Mouse (Mus musculus): ENCODE results near the gene Ldb3. TPM values are rescaled to one million over a fixed set of nuclear protein-coding genes. Genes with fewer than 3 reads are reported as not detected.

Gene Ldb3
- polyA plus RNA-seq, 1 experiment from 2014 or later: 1.3 TPM

DNA sequence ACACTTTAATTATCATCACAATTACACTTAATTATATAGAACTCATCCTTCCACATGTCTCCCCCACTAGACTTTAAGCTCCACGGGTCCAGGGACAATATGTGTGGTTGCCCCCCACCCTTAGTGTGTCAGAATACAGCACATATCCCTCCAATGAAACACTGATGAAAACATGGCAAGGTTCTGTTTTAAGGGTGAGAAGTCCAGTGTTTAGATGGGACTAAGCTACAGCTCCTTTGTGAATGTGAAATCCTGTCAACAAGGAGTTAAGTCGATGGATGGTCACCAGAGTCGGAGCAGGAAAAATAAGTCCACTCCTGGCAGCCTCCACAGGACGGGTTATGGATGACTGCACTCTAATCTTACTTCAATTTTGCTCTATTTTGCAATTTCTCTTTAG, 88.2 kb downstream of the Ldb3 start:
- Histone ChIP-seq H3K9ac (replicated peaks; ENCODE audit: low read depth, low read length) (no peak overlapping the region), H3K36me3 (ENCODE audit: control insufficient read depth, insufficient read depth, low read length) (no peaks in the 10 kb centered on the region), H3K27me3 (ENCODE audit: control insufficient read depth, insufficient read depth, low read length) (no peaks in the 10 kb centered on the region), H3K9me3 (ENCODE audit: control insufficient read depth, low read depth, low read length) (no peaks in the 10 kb centered on the region), H3K4me2 (replicated peaks; ENCODE audit: low read depth, low read length) (peak overlapping the region; percentile 58), H3K4me1 (ENCODE audit: control insufficient read depth, insufficient read depth, low read length) (peaks cover 36% of the 10 kb centered on the region), H3K4me3 (ENCODE audit: low read depth, low read length) (peak overlapping the region; percentile 96), H3K27ac (ENCODE audit: low read length) (no peak overlapping the region)
- WGBS: 9% methylated on average over 4 of the region's 4 CpGs
- no peak for ATAC-seq (ENCODE audit: insufficient number of reproducible peaks, insufficient read depth, low FRiP score, low read depth)

DNA sequence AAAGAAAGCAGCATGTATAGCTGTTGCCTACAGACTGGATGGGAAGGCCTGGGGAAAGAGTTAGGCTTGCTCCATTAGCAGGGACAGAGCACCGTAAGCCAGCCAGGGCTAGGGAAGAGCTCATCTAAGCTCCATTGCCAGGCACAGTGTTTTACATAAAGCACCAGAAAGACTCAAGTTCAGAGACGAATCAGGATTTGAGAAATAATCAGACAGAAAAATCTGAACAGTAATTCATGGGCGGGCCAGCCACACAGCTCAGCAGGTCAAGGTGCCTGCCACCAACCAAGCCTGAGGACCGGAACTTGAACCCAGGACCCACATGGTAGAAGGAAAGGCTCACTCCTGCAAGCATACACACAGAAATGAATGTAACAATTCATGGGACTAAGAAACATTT, 88.8 kb downstream of the Ldb3 start:
- 64% methylated on average over 4 of the region's 4 CpGs for WGBS
- no peaks in the 10 kb centered on the region for H3K27me3 ChIP-seq (ENCODE audit: control insufficient read depth, insufficient read depth, low read length)
- no peak for ATAC-seq (ENCODE audit: insufficient number of reproducible peaks, insufficient read depth, low FRiP score, low read depth)
- no peak overlapping the region for H3K27ac ChIP-seq (ENCODE audit: low read length)
- no peak overlapping the region for H3K9ac ChIP-seq (replicated peaks; ENCODE audit: low read depth, low read length)
- peaks cover 36% of the 10 kb centered on the region for H3K4me1 ChIP-seq (ENCODE audit: control insufficient read depth, insufficient read depth, low read length)
- H3K4me2 ChIP-seq (replicated peaks; ENCODE audit: low read depth, low read length): peak overlapping the region; percentile 58
- H3K9me3 ChIP-seq (ENCODE audit: control insufficient read depth, low read depth, low read length): no peaks in the 10 kb centered on the region
- H3K36me3 ChIP-seq (ENCODE audit: control insufficient read depth, insufficient read depth, low read length): no peaks in the 10 kb centered on the region
- H3K4me3 ChIP-seq (ENCODE audit: low read depth, low read length): peak overlapping the region; percentile 96; the same call in 1 of the 2 replicates

DNA sequence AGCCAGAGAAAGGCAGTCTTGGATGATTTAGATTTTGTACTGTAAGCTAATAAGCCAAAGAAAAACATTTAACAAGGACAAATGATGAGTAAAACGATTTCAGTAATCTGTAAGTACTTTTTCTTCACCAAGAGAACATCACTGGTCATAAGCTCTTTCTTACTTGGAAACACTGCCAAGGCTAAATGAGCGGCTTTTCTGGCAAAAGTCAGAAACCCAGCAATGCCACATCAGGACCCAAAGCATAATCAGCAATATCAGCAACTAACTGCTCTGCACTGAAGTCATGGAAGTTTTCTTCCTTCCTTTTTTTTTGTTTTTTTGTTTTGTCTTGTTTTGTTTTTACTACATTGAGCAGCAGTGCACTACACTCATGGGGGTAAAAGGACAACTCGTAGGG, 91.1 kb downstream of the Ldb3 start:
- Histone ChIP-seq H3K4me3 (ENCODE audit: low read depth, low read length) (no peak overlapping the region), H3K36me3 (ENCODE audit: control insufficient read depth, insufficient read depth, low read length) (no peaks in the 10 kb centered on the region), H3K27me3 (ENCODE audit: control insufficient read depth, insufficient read depth, low read length) (no peaks in the 10 kb centered on the region), H3K9ac (replicated peaks; ENCODE audit: low read depth, low read length) (no peak overlapping the region), H3K4me1 (ENCODE audit: control insufficient read depth, insufficient read depth, low read length) (peaks cover 32% of the 10 kb centered on the region), H3K9me3 (ENCODE audit: control insufficient read depth, low read depth, low read length) (no peaks in the 10 kb centered on the region), H3K4me2 (replicated peaks; ENCODE audit: low read depth, low read length) (no peak overlapping the region), H3K27ac (ENCODE audit: low read length) (no peak overlapping the region)
- no peak for ATAC-seq (ENCODE audit: insufficient number of reproducible peaks, insufficient read depth, low FRiP score, low read depth)
- 50% methylated on average over 3 of the region's 3 CpGs for WGBS

DNA sequence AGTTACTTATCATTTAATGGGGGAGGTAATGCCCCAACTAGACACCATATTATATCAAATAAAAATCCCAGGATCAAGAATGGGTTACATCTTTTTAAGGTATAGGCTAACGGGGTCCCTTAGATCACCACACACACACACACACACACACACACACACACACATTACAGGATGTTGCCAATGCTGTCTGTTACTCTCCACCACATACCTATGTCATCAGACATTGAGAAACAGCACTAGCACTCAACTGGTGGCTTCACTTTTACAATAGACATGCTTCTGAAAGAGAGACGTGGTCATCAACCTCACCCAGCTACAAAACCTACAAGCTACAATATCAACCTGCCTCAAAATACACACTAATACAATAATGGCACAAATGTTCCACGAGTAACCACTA, 94.8 kb downstream of the Ldb3 start:
- no peaks in the 10 kb centered on the region for H3K36me3 ChIP-seq (ENCODE audit: control insufficient read depth, insufficient read depth, low read length)
- H3K9me3 ChIP-seq (ENCODE audit: control insufficient read depth, low read depth, low read length): no peaks in the 10 kb centered on the region
- ATAC-seq (ENCODE audit: insufficient number of reproducible peaks, insufficient read depth, low FRiP score, low read depth): no peak
- no peak overlapping the region for H3K9ac ChIP-seq (replicated peaks; ENCODE audit: low read depth, low read length)
- no peak overlapping the region for H3K4me2 ChIP-seq (replicated peaks; ENCODE audit: low read depth, low read length)
- no peak overlapping the region for H3K27ac ChIP-seq (ENCODE audit: low read length)
- H3K4me1 ChIP-seq (ENCODE audit: control insufficient read depth, insufficient read depth, low read length): peaks cover 36% of the 10 kb centered on the region
- no peaks in the 10 kb centered on the region for H3K27me3 ChIP-seq (ENCODE audit: control insufficient read depth, insufficient read depth, low read length)
- WGBS: 86% methylated on average over 3 of the region's 3 CpGs
- no peak overlapping the region for H3K4me3 ChIP-seq (ENCODE audit: low read depth, low read length)

DNA sequence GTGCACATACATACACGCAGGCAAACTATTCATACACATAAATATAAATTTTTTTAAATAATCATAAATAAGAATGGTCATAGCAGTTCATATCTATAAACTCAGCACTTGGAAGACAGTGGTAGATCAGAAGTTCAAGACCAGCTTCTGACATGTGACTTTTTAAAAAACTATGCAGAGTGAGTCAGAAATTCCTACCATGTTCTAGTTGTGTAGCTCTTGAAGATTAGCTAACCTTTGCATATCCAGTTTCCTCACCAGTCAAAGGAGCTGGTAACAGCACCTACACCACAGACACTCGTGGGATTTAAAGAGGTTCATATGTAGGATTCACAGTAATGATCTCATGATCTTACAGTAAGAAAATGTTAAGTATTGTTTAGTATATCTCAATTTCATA, 95.8 kb downstream of the Ldb3 start:
- WGBS: 87% methylated on average over 2 of the region's 2 CpGs

DNA sequence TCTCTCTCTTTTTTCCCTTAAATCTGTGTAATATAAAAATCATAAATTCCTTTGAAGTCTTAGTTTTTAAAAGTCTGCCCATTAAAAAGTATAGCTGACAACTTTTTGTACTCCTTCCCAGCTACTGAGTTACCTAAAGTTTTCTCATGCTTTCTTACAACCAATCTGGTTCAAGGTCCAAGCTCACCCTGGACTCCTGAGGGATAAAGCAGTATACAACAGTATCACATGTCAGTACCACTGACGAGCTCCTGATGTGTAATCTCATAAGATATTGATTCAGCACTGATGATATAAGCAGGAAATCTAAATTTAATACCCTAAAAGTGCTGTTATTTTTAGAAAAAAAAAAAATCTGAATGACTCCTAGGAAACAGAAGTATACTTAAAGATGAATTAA, 97.5 kb downstream of the Ldb3 start:
- H3K4me1 ChIP-seq (ENCODE audit: control insufficient read depth, insufficient read depth, low read length): peaks cover 28% of the 10 kb centered on the region
- H3K36me3 ChIP-seq (ENCODE audit: control insufficient read depth, insufficient read depth, low read length): no peaks in the 10 kb centered on the region
- H3K9me3 ChIP-seq (ENCODE audit: control insufficient read depth, low read depth, low read length): no peaks in the 10 kb centered on the region
- H3K27me3 ChIP-seq (ENCODE audit: control insufficient read depth, insufficient read depth, low read length): no peaks in the 10 kb centered on the region
- 51% methylated on average over 1 of the region's 1 CpGs for WGBS
- no peak overlapping the region for H3K9ac ChIP-seq (replicated peaks; ENCODE audit: low read depth, low read length)
- no peak overlapping the region for H3K27ac ChIP-seq (ENCODE audit: low read length)
- no peak overlapping the region for H3K4me2 ChIP-seq (replicated peaks; ENCODE audit: low read depth, low read length)
- H3K4me3 ChIP-seq (ENCODE audit: low read depth, low read length): no peak overlapping the region
- ATAC-seq (ENCODE audit: insufficient number of reproducible peaks, insufficient read depth, low FRiP score, low read depth): no peak

More for the DNA sequence above, 95.8 kb downstream of the Ldb3 start:
- H3K4me1 ChIP-seq (ENCODE audit: control insufficient read depth, insufficient read depth, low read length): peaks cover 36% of the 10 kb centered on the region
- no peak overlapping the region for H3K9ac ChIP-seq (replicated peaks; ENCODE audit: low read depth, low read length)
- H3K27ac ChIP-seq (ENCODE audit: low read length): no peak overlapping the region
- no peaks in the 10 kb centered on the region for H3K36me3 ChIP-seq (ENCODE audit: control insufficient read depth, insufficient read depth, low read length)
- no peaks in the 10 kb centered on the region for H3K9me3 ChIP-seq (ENCODE audit: control insufficient read depth, low read depth, low read length)
- no peak overlapping the region for H3K4me3 ChIP-seq (ENCODE audit: low read depth, low read length)
- H3K4me2 ChIP-seq (replicated peaks; ENCODE audit: low read depth, low read length): no peak overlapping the region
- no peaks in the 10 kb centered on the region for H3K27me3 ChIP-seq (ENCODE audit: control insufficient read depth, insufficient read depth, low read length)
- ATAC-seq (ENCODE audit: insufficient number of reproducible peaks, insufficient read depth, low FRiP score, low read depth): no peak

DNA sequence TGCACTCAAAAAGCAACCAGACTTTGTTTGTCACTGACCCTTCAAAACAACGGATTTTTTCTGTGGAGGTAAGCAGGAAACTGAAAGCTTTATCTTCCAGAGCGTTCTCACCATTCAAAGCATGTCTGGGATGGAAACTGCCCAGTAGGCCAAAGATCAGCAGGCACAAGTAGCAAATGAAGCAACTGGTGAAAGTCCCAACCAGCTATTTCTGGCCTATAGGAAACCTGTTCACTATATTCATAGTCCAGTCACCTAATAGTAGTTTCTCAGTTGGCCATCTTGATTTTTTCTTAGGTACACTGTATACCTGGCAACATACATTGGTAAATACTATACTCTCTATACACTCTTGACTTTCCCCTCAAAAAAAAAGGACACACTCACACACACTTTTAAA, 98.6 kb downstream of the Ldb3 start:
- H3K9me3 ChIP-seq (ENCODE audit: control insufficient read depth, low read depth, low read length): no peaks in the 10 kb centered on the region
- H3K4me2 ChIP-seq (replicated peaks; ENCODE audit: low read depth, low read length): no peak overlapping the region
- no peak overlapping the region for H3K4me3 ChIP-seq (ENCODE audit: low read depth, low read length)
- H3K4me1 ChIP-seq (ENCODE audit: control insufficient read depth, insufficient read depth, low read length): peaks cover 22% of the 10 kb centered on the region; the same call in 1 of the 2 replicates
- H3K36me3 ChIP-seq (ENCODE audit: control insufficient read depth, insufficient read depth, low read length): no peaks in the 10 kb centered on the region
- no peaks in the 10 kb centered on the region for H3K27me3 ChIP-seq (ENCODE audit: control insufficient read depth, insufficient read depth, low read length)
- WGBS: 64% methylated on average over 2 of the region's 2 CpGs
- H3K9ac ChIP-seq (replicated peaks; ENCODE audit: low read depth, low read length): no peak overlapping the region
- no peak for ATAC-seq (ENCODE audit: insufficient number of reproducible peaks, insufficient read depth, low FRiP score, low read depth)
- H3K27ac ChIP-seq (ENCODE audit: low read length): no peak overlapping the region

DNA sequence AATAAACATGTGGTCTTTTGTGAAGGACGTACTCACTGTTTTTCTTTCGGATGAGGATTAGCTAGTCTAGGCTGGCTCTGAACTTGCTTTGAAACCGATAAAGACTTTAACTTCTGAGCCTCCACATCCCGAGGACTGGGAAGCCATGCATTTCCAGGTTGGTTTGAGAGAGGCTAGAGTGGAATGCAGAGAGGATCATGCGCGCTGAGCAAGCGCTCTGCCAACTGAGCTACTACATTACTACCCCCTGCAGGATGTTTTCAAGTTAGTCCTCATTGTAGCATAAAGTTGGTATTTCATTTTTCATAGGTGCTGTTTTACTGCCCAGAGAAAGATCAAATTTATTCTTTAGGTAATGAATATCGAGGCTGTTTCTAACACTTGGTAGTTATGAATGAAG, 102.3 kb downstream of the Ldb3 start:
- no peak overlapping the region for H3K9ac ChIP-seq (replicated peaks; ENCODE audit: low read depth, low read length)
- H3K4me1 ChIP-seq (ENCODE audit: control insufficient read depth, insufficient read depth, low read length): peaks cover 32% of the 10 kb centered on the region; the same call in 1 of the 2 replicates
- H3K4me2 ChIP-seq (replicated peaks; ENCODE audit: low read depth, low read length): no peak overlapping the region
- no peaks in the 10 kb centered on the region for H3K27me3 ChIP-seq (ENCODE audit: control insufficient read depth, insufficient read depth, low read length)
- H3K4me3 ChIP-seq (ENCODE audit: low read depth, low read length): no peak overlapping the region
- H3K9me3 ChIP-seq (ENCODE audit: control insufficient read depth, low read depth, low read length): no peaks in the 10 kb centered on the region
- no peak overlapping the region for H3K27ac ChIP-seq (ENCODE audit: low read length)
- no peaks in the 10 kb centered on the region for H3K36me3 ChIP-seq (ENCODE audit: control insufficient read depth, insufficient read depth, low read length)
- ATAC-seq (ENCODE audit: insufficient number of reproducible peaks, insufficient read depth, low FRiP score, low read depth): no peak
- WGBS: 63% methylated on average over 8 of the region's 8 CpGs

Measured in stomach, embryonic 14.5 days (tissue).